Mouse (Mus musculus) cerebellum, adult 9-11 months (tissue): ENCODE results near the gene Slc35e4.
"Not testable (repeated sequence)": the region's sequence is repeated elsewhere in the genome, so short reads cannot be mapped to it uniquely, and the experiment has no call there.

Source experiments
- DNase-seq: peaks from one replicate; pipeline ENCODE4 v3.0.0; 2022

The Slc35e4 gene

GRCm38 (mm10) chr11:3914109-3914840, at the start of gene Slc35e4:
Gene Slc35e4 (minus strand): TSS chr11:3914664.
- DNase-seq, result peak; percentile 86

- DNase-seq, result peak; percentile 84
Observed at GRCm38 (mm10) chr11:3963610-3964415, 49.3 kb upstream of the Slc35e4 start, which contains the start of gene Pes1. Gene Pes1 (plus strand): TSS chr11:3963975.

- peak; percentile 24 for DNase-seq
Observed at GRCm38 (mm10) chr11:3963155-3963554, 48.7 kb upstream of the Slc35e4 start.

- no peak for DNase-seq
Observed at GRCm38 (mm10) chr11:3961761-3962160, 47.3 kb upstream of the Slc35e4 start.

GRCm38 (mm10) chr11:3960901-3961300, 46.4 kb upstream of the Slc35e4 start:
- DNase-seq, result no peak

- not testable (repeated sequence) for DNase-seq
Observed at GRCm38 (mm10) chr11:3955371-3955770, 40.9 kb upstream of the Slc35e4 start.

- not testable (repeated sequence) for DNase-seq
Observed at GRCm38 (mm10) chr11:3954876-3955275, 40.4 kb upstream of the Slc35e4 start.

- no peak for DNase-seq
Observed at GRCm38 (mm10) chr11:3946386-3946785, 31.9 kb upstream of the Slc35e4 start.

GRCm38 (mm10) chr11:3941371-3941770, 26.9 kb upstream of the Slc35e4 start:
- DNase-seq, result no peak

GRCm38 (mm10) chr11:3937321-3937874, 22.9 kb upstream of the Slc35e4 start:
- no peak for DNase-seq

- DNase-seq, result no peak
Observed at GRCm38 (mm10) chr11:3936318-3936717, 21.9 kb upstream of the Slc35e4 start.

- no peak for DNase-seq
Observed at GRCm38 (mm10) chr11:3935135-3935534, 20.7 kb upstream of the Slc35e4 start.

- no peak for DNase-seq
Observed at GRCm38 (mm10) chr11:3933756-3934285, 19.4 kb upstream of the Slc35e4 start.

GRCm38 (mm10) chr11:3931511-3932211, 17.2 kb upstream of the Slc35e4 start, which contains the start of gene Tcn2:
Gene Tcn2 (minus strand): TSS chr11:3932159.
- peak; percentile 28 for DNase-seq

- DNase-seq, result no peak
Observed at GRCm38 (mm10) chr11:3930931-3931330, 16.5 kb upstream of the Slc35e4 start.

GRCm38 (mm10) chr11:3930019-3930418, 15.6 kb upstream of the Slc35e4 start:
- DNase-seq, result no peak

- DNase-seq, result no peak
Observed at GRCm38 (mm10) chr11:3925916-3926315, 11.5 kb upstream of the Slc35e4 start.

- DNase-seq, result no peak
Observed at GRCm38 (mm10) chr11:3922731-3923130, 8.3 kb upstream of the Slc35e4 start.

- DNase-seq, result no peak
Observed at GRCm38 (mm10) chr11:3922115-3922514, 7.7 kb upstream of the Slc35e4 start.

GRCm38 (mm10) chr11:3921281-3921850, 6.9 kb upstream of the Slc35e4 start:
- DNase-seq, result peak; percentile 52

- no peak for DNase-seq
Observed at GRCm38 (mm10) chr11:3920476-3920875, 6.0 kb upstream of the Slc35e4 start.

GRCm38 (mm10) chr11:3918738-3919137, 4.3 kb upstream of the Slc35e4 start:
- no peak for DNase-seq
